Mouse (Mus musculus) adrenal gland, adult 18-20 months (tissue): ENCODE measurements around the gene Spire2. TPM values are rescaled to one million over a fixed set of nuclear protein-coding genes. Genes with fewer than 3 reads are reported as not detected.
"Not testable (repeated sequence)": the region's sequence is repeated elsewhere in the genome, so short reads cannot be mapped to it uniquely, and the experiment has no call there.

ENCODE experiments used
- DNase-seq, 2 experiments: peaks; one replicate each; pipeline ENCODE4 v3.0.0; 2021 to 2022; ENCODE audit warnings: low spot score in 2 of 2
- total RNA-seq, 2 experiments: library from RNA; stranded (reverse); gene quantifications; 1 replicate in 1 of 2; 2 replicates in 1 of 2; pipeline ENCODE4 v1.2.3; 2021

Spire2 gene
- total RNA-seq, 2 experiments from 2014 or later = 1.7 to 3.1 TPM

DNA sequence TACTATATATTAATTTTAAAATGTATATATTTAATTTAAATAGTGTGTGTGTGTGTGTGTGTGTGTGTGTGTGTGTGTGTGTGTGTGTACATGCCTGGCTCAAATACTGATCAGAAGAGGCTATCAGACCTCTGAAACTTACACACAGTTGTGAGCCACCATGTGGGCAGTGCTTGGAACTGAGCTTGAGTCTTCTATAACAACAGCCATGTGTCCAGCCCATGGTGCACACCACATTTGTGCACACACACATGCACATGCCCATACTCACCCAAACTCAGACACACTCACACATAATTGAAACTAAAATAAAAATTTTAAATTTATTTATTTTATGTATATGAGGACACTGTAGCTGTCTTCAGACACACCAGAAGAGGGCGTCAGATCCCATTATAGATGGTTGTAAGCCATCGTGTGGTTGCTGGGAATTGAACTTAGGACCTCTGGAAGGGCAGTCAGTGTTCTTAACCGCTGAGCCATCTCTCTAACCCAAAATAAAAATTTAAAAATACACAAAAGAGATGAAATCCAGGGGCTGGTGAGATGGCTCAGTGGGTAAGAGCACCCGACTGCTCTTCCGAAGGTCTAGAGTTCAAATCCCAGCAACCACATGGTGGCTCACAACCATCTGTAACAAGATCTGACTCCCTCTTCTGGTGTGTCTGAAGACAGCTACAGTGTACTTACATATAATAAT lies 82.6 kb downstream of the Spire2 start:
- not testable (repeated sequence) for DNase-seq

DNA sequence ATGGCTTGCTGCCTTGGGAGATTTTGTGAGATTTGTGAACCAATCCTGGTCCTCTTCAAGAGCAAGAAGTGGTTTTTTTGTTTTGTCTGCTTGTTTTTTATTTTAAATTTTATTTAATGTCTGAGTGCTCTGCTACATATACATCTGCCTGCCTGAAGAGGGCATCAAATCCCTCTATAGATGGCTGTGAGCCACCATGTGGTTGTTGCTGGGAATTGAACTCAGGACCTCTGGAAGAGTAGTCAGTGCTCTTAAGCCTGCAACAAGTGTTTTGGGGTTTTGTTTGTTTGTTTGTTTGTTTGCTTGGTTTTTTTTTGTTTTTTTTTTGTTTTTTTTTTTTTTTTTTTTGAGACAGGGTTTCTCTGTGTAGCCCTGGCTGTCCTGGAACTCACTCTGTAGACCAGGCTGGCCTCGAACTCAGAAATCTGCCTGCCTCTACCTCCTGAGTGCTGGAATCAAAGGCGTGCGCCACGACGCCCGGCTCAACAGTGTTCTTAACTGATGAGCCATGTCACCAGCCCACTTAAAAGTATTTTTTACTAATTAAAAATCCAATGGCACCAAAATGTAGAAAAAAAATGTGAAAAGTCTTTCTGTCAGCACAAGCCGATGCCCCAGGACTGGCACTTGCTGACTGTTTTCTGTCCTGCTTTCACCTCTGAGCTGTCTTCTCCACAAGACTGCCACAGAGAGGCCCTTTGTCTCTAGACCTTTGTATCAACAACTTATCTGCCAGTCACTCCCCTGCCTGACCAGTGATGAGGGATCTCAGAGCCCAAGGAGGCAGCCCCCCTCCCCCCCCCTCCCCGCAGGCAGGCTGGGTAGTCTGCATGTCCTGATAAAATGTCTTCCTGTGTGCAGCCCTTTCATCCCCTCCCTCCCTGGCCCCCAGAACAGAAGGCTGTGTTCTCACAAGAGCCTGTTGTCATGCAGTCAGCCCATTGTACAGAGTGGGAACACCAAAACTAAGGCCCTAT lies 83.7 kb downstream of the Spire2 start:
- no peak for DNase-seq

DNA sequence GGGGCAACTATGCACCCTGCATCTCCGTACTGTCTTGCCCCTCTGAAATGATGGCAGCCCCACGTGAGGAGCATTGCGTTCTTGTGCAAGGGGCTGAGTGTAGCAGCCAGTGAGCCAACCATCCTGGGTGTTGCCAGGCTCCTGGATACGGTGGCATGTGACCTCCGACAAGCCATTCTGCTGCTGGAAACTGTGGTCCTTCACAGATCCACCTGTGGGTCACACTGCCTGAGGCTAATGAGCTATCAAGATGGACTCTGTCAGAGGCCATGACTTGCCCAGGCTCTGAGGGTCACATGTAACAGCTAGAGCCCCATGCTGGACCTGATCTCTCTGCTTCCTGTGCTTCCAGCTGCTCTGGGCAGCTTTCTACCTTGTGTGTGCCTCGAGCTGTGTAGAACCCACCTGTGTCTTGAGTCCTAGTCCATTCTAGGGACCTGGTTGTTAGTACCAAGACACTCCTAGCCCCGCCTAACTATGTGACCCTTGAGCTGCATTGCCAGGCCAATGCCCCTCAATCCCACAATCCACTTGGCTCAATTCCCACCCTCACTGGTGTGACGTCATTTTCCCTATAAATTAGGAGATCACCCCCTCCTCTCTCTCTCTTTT lies 84.5 kb downstream of the Spire2 start:
- no peak for DNase-seq

Other genes starting within 250 kb of the Spire2 start
- 100 to 1,000 TPM; 629 to 647 TPM for gene Rpl13, start 230.4 kb upstream of the Spire2 start, total RNA-seq
- gene Cpne7, start 215.3 kb upstream of the Spire2 start, total RNA-seq = 1 to 10 TPM; 4.7 to 6.6 TPM
- gene Sult5a1, start 174.4 kb upstream of the Spire2 start, total RNA-seq = 10 to 100 TPM in 1 of 2 experiments, 1 to 10 TPM in 1; 9.2 to 12.2 TPM
- gene Dpep1, start 146.5 kb upstream of the Spire2 start, total RNA-seq = 10 to 100 TPM; 45.0 to 48.5 TPM
- gene Chmp1a, start 120.0 kb upstream of the Spire2 start, total RNA-seq = 10 to 100 TPM; 79.3 to 86.2 TPM
- gene Spata33, start 119.9 kb upstream of the Spire2 start, total RNA-seq = 1 to 10 TPM; 3.4 to 3.6 TPM
- 10 to 100 TPM; 49.6 to 62.2 TPM for gene Cdk10, start 107.9 kb upstream of the Spire2 start, total RNA-seq
- gene Spata2l, start 96.5 kb upstream of the Spire2 start, total RNA-seq = 10 to 100 TPM; 10.5 to 14.2 TPM
- 10 to 100 TPM; 21.6 to 23.5 TPM for gene Zfp276, start 78.5 kb upstream of the Spire2 start, total RNA-seq
- 10 to 100 TPM; 20.3 to 24.0 TPM for gene Vps9d1, start 78.4 kb upstream of the Spire2 start, total RNA-seq
- 1 to 10 TPM; 1.2 to 4.2 TPM for gene Fanca, start 14.1 kb upstream of the Spire2 start, total RNA-seq
- gene Tcf25, start 41.0 kb downstream of the Spire2 start, total RNA-seq = 100 to 1,000 TPM; 218 to 255 TPM
- not detected for gene Mc1r, start 74.4 kb downstream of the Spire2 start, total RNA-seq
- 1 to 10 TPM; 2.0 to 8.2 TPM for gene Tubb3, start 78.7 kb downstream of the Spire2 start, total RNA-seq
- 10 to 100 TPM; 22.9 to 24.4 TPM for gene Def8, start 90.8 kb downstream of the Spire2 start, total RNA-seq
- gene Afg3l1, start 145.2 kb downstream of the Spire2 start, total RNA-seq = 10 to 100 TPM; 62.6 to 71.1 TPM
- gene Dbndd1, start 182.8 kb downstream of the Spire2 start, total RNA-seq = under 1 TPM; 0.20 to 0.35 TPM
- 10 to 100 TPM; 12.8 to 14.5 TPM for gene Gas8, start 186.1 kb downstream of the Spire2 start, total RNA-seq